Mouse (Mus musculus) intestine, embryonic 15.5 days (tissue): ENCODE measurements around the gene D10Wsu102e. TPM values are rescaled to one million over a fixed set of nuclear protein-coding genes. Genes with fewer than 3 reads are reported as not detected.
A peak's percentile ranks its signal among the peaks of the same experiment; 100 is the strongest.
"Not testable (repeated sequence)": the region's sequence is repeated elsewhere in the genome, so short reads cannot be mapped to it uniquely, and the experiment has no call there.

ENCODE experiments used
- ATAC-seq: fragments of 200-750 bp; cut with Nextera tagmentation; 2 replicates; pipeline ENCODE4 v1.8.0; 2017; ENCODE audit warnings: moderate TSS enrichment, moderate library complexity
- H3K27ac ChIP-seq: fragments of 300-500 bp; sonication (generic); 2 replicates; pipeline ENCODE4 v1.5.1; 2015; ENCODE audit warnings: mild to moderate bottlenecking, inconsistent platforms
- H3K27me3 ChIP-seq: fragments of 300-500 bp; sonication (generic); replicated peaks from 2 replicates; pipeline ENCODE4 v1.6.1; 2015; ENCODE audit warnings: inconsistent platforms
- H3K36me3 ChIP-seq: fragments of 300-500 bp; sonication (generic); 2 replicates; pipeline ENCODE4 v1.6.1; 2015; ENCODE audit warnings: inconsistent platforms
- H3K4me1 ChIP-seq: fragments of 300-500 bp; sonication (generic); replicated peaks from 2 replicates; pipeline ENCODE4 v1.6.1; 2015; ENCODE audit warnings: inconsistent platforms
- H3K4me2 ChIP-seq: fragments of 300-500 bp; sonication (generic); replicated peaks from 2 replicates; pipeline ENCODE4 v1.6.1; 2015; ENCODE audit warnings: mild to moderate bottlenecking, inconsistent platforms
- H3K4me3 ChIP-seq: fragments of 300-500 bp; sonication (generic); replicated peaks from 2 replicates; pipeline ENCODE4 v1.5.1; 2015; ENCODE audit warnings: inconsistent platforms
- H3K9ac ChIP-seq: fragments of 300-500 bp; sonication (generic); 2 replicates; pipeline ENCODE4 v1.6.1; 2015; ENCODE audit warnings: inconsistent platforms
- H3K9me3 ChIP-seq: fragments of 300-500 bp; sonication (generic); 2 replicates; pipeline ENCODE4 v1.6.1; 2016; ENCODE audit warnings: inconsistent platforms
- WGBS: fragments of 180-500 bp; shearing (Covaris S2); methylation state at CpG from one replicate; pipeline ENCODE4 v1.1.7; 2015; 5-methylcytosine and 5-hydroxymethylcytosine counted together
- polyA plus RNA-seq: library from polyadenylated mRNA; unstranded; fragments of >200 nt; fragmentation: Nextera tagmentation; extraction: Ambion mirVana; gene quantifications from 2 replicates; pipeline ENCODE4 v1.2.1, GENCODE M21; 2015

The D10Wsu102e gene
- polyA plus RNA-seq, 1 experiment from 2014 or later, result 0.55 TPM

GRCm38 (mm10) chr10:83353680-83354332 is 6.2 kb upstream of the D10Wsu102e start:
- H3K9ac ChIP-seq, result no peak overlapping the region
- H3K9me3 ChIP-seq, result no peaks in the 10 kb centered on the region
- H3K27ac ChIP-seq, result no peak overlapping the region
- H3K27me3 ChIP-seq, result no peaks in the 10 kb centered on the region; the same call in 1 of the 2 replicates
- WGBS, result 29% methylated on average over 14 of the region's 14 CpGs
- H3K4me2 ChIP-seq, result peak overlapping the region; percentile 30; the same call in 1 of the 2 replicates
- H3K4me1 ChIP-seq, result peaks cover 5% of the 10 kb centered on the region; the same call in 1 of the 2 replicates
- no peaks in the 10 kb centered on the region for H3K36me3 ChIP-seq
- no peak overlapping the region for H3K4me3 ChIP-seq
- no peak for ATAC-seq

GRCm38 (mm10) chr10:83354333-83354719 is 5.7 kb upstream of the D10Wsu102e start:
- no peak; the same call in 1 of the 2 replicates for ATAC-seq
- Histone ChIP-seq H3K9ac (no peak overlapping the region), H3K27me3 (no peaks in the 10 kb centered on the region; the same call in 1 of the 2 replicates), H3K9me3 (no peaks in the 10 kb centered on the region), H3K4me2 (peak overlapping the region; percentile 30; the same call in 1 of the 2 replicates), H3K4me1 (peaks cover 5% of the 10 kb centered on the region; the same call in 1 of the 2 replicates), H3K36me3 (no peaks in the 10 kb centered on the region), H3K27ac (no peak overlapping the region), H3K4me3 (no peak overlapping the region)
- 58% methylated on average over 8 of the region's 8 CpGs for WGBS

GRCm38 (mm10) chr10:83356416-83356815 is 3.6 kb upstream of the D10Wsu102e start:
- H3K36me3 ChIP-seq, result no peaks in the 10 kb centered on the region
- WGBS, result 81% methylated on average over 12 of the region's 12 CpGs
- no peak overlapping the region for H3K4me2 ChIP-seq
- H3K4me3 ChIP-seq, result no peak overlapping the region
- H3K9me3 ChIP-seq, result no peaks in the 10 kb centered on the region
- H3K27me3 ChIP-seq, result no peaks in the 10 kb centered on the region
- ATAC-seq, result no peak
- no peak overlapping the region for H3K9ac ChIP-seq
- peaks cover 9% of the 10 kb centered on the region for H3K4me1 ChIP-seq
- no peak overlapping the region for H3K27ac ChIP-seq

GRCm38 (mm10) chr10:83359451-83359850 is 570 bp upstream of the D10Wsu102e start:
- Histone ChIP-seq H3K4me2 (peak overlapping the region; percentile 76), H3K9ac (no peak overlapping the region), H3K27me3 (no peaks in the 10 kb centered on the region), H3K4me1 (peaks cover 8% of the 10 kb centered on the region; the same call in 1 of the 2 replicates), H3K4me3 (peak overlapping the region; percentile 90), H3K9me3 (no peaks in the 10 kb centered on the region), H3K36me3 (0 out of 2 replicates have a peak, but pooled peaks cover 13% of the 10 kb centered on the region), H3K27ac (0 out of 2 replicates have a peak overlapping the region, but pooled peaks have one; percentile 41)
- 65% methylated on average over 4 of the region's 4 CpGs for WGBS
- ATAC-seq, result 0 out of 2 replicates have a peak, but pooled peaks have one; percentile 2

GRCm38 (mm10) chr10:83360356-83360755 is 335 bp downstream of the D10Wsu102e start:
- H3K9me3 ChIP-seq, result no peaks in the 10 kb centered on the region
- H3K9ac ChIP-seq, result peak overlapping the region; percentile 84
- 0 out of 2 replicates have a peak, but pooled peaks cover 16% of the 10 kb centered on the region for H3K36me3 ChIP-seq
- H3K27me3 ChIP-seq, result no peaks in the 10 kb centered on the region
- H3K4me2 ChIP-seq, result peak overlapping the region; percentile 76
- H3K4me3 ChIP-seq, result peak overlapping the region; percentile 90
- peaks cover 8% of the 10 kb centered on the region; the same call in 1 of the 2 replicates for H3K4me1 ChIP-seq
- peak overlapping the region; percentile 80 for H3K27ac ChIP-seq
- under 1% methylated on average over 40 of the region's 40 CpGs for WGBS
- peak; percentile 81 for ATAC-seq

- Histone ChIP-seq H3K4me2 (peak overlapping the region; percentile 76), H3K4me1 (peaks cover 8% of the 10 kb centered on the region; the same call in 1 of the 2 replicates), H3K27ac (no peak overlapping the region), H3K9me3 (no peaks in the 10 kb centered on the region), H3K4me3 (0 out of 2 replicates have a peak overlapping the region, but pooled peaks have one; percentile 4), H3K27me3 (no peaks in the 10 kb centered on the region), H3K36me3 (peaks cover 29% of the 10 kb centered on the region), H3K9ac (no peak overlapping the region)
- WGBS, result 55% methylated on average over 5 of the region's 5 CpGs
- no peak for ATAC-seq
Measured at GRCm38 (mm10) chr10:83361643-83362382, 1.8 kb downstream of the D10Wsu102e start.

- peaks cover 31% of the 10 kb centered on the region for H3K36me3 ChIP-seq
Measured at GRCm38 (mm10) chr10:83363451-83363850, 3.4 kb downstream of the D10Wsu102e start.

GRCm38 (mm10) chr10:83368918-83369317 is 8.9 kb downstream of the D10Wsu102e start:
- no peak for ATAC-seq
- Histone ChIP-seq H3K36me3 (peaks cover 21% of the 10 kb centered on the region), H3K4me3 (no peak overlapping the region), H3K4me2 (no peak overlapping the region), H3K9me3 (no peaks in the 10 kb centered on the region), H3K9ac (no peak overlapping the region), H3K4me1 (no peaks in the 10 kb centered on the region), H3K27me3 (no peaks in the 10 kb centered on the region), H3K27ac (no peak overlapping the region)
- WGBS, result 70% methylated on average over 5 of the region's 5 CpGs

More at GRCm38 (mm10) chr10:83363451-83363850, 3.4 kb downstream of the D10Wsu102e start:
- 94% methylated on average over 8 of the region's 8 CpGs for WGBS
- no peak for ATAC-seq
- Histone ChIP-seq H3K9me3 (no peaks in the 10 kb centered on the region), H3K27me3 (no peaks in the 10 kb centered on the region), H3K4me3 (no peak overlapping the region), H3K9ac (no peak overlapping the region), H3K27ac (no peak overlapping the region), H3K4me2 (no peak overlapping the region), H3K4me1 (peaks cover 8% of the 10 kb centered on the region; the same call in 1 of the 2 replicates)

GRCm38 (mm10) chr10:83374045-83374656 is 14.1 kb downstream of the D10Wsu102e start:
- WGBS, result 63% methylated on average over 3 of the region's 3 CpGs
- no peaks in the 10 kb centered on the region for H3K4me1 ChIP-seq
- no peaks in the 10 kb centered on the region for H3K9me3 ChIP-seq
- no peak overlapping the region for H3K4me2 ChIP-seq
- H3K9ac ChIP-seq, result no peak overlapping the region
- 0 out of 2 replicates have a peak, but pooled peaks cover 3% of the 10 kb centered on the region for H3K36me3 ChIP-seq
- H3K27ac ChIP-seq, result no peak overlapping the region
- H3K4me3 ChIP-seq, result no peak overlapping the region
- ATAC-seq, result peak; percentile 73
- no peaks in the 10 kb centered on the region for H3K27me3 ChIP-seq

GRCm38 (mm10) chr10:83375458-83375857 is 15.4 kb downstream of the D10Wsu102e start:
- H3K4me1 ChIP-seq, H3K27ac ChIP-seq, H3K9ac ChIP-seq, H3K4me3 ChIP-seq, H3K9me3 ChIP-seq, H3K4me2 ChIP-seq, H3K36me3 ChIP-seq, ATAC-seq, H3K27me3 ChIP-seq: not testable (repeated sequence)
- 88% methylated on average over 5 of the region's 5 CpGs for WGBS

GRCm38 (mm10) chr10:83376911-83377682 is 17.1 kb downstream of the D10Wsu102e start:
- 90% methylated on average over 8 of the region's 8 CpGs for whole genome bisulfite sequencing

More at GRCm38 (mm10) chr10:83376911-83377682, 17.1 kb downstream of the D10Wsu102e start:
- Histone ChIP-seq H3K9ac (no peak overlapping the region), H3K27ac (no peak overlapping the region), H3K4me3 (no peak overlapping the region), H3K27me3 (no peaks in the 10 kb centered on the region), H3K36me3 (0 out of 2 replicates have a peak, but pooled peaks cover 3% of the 10 kb centered on the region), H3K9me3 (no peaks in the 10 kb centered on the region), H3K4me1 (no peaks in the 10 kb centered on the region), H3K4me2 (no peak overlapping the region)
- no peak for ATAC-seq
